Mouse (Mus musculus) urinary bladder, adult 2 months (tissue): ENCODE results near the gene Endov. TPM values are rescaled to one million over a fixed set of nuclear protein-coding genes. Genes with fewer than 3 reads are reported as not detected.

Experiments used
- polyA plus RNA-seq: library from polyadenylated mRNA; depleted of rRNA; stranded (reverse); fragments of >200 nt; gene quantifications from 2 replicates; pipeline ENCODE4 v1.2.3, GENCODE M21; 2012; rRNA removed

The Endov gene
- polyA plus RNA-seq, 1 experiment: 15.7 TPM

Other genes starting within 250 kb of the Endov start
- 95.0 and 113 TPM in 2 replicates for gene Gaa, start 223.5 kb upstream of the Endov start, polyA plus RNA-seq
- gene Eif4a3, start 191.3 kb upstream of the Endov start, polyA plus RNA-seq: 106 and 121 TPM in 2 replicates
- 4.7 and 5.0 TPM in 2 replicates for gene Card14, start 183.6 kb upstream of the Endov start, polyA plus RNA-seq
- 8.2 and 11.6 TPM in 2 replicates for gene Sgsh, start 135.8 kb upstream of the Endov start, polyA plus RNA-seq
- gene Slc26a11, start 135.8 kb upstream of the Endov start, polyA plus RNA-seq: 10.0 and 11.7 TPM in 2 replicates
- 42.4 and 42.5 TPM in 2 replicates for gene Rnf213, start 98.2 kb upstream of the Endov start, polyA plus RNA-seq
- gene Nptx1, start 56.4 kb downstream of the Endov start, polyA plus RNA-seq: 1.8 and 2.3 TPM in 2 replicates
- gene Rptor, start 111.6 kb downstream of the Endov start, polyA plus RNA-seq: 14.1 and 18.6 TPM in 2 replicates